Mouse (Mus musculus): ENCODE data around the gene Rab9b. TPM values are rescaled to one million over a fixed set of nuclear protein-coding genes. Genes with fewer than 3 reads are reported as not detected.

Gene Rab9b
- 0.14 and 0.32 TPM in 2 replicates for polyA plus RNA-seq (2014; fragmentation: Nextera tagmentation; extraction: Ambion mirVana)

DNA sequence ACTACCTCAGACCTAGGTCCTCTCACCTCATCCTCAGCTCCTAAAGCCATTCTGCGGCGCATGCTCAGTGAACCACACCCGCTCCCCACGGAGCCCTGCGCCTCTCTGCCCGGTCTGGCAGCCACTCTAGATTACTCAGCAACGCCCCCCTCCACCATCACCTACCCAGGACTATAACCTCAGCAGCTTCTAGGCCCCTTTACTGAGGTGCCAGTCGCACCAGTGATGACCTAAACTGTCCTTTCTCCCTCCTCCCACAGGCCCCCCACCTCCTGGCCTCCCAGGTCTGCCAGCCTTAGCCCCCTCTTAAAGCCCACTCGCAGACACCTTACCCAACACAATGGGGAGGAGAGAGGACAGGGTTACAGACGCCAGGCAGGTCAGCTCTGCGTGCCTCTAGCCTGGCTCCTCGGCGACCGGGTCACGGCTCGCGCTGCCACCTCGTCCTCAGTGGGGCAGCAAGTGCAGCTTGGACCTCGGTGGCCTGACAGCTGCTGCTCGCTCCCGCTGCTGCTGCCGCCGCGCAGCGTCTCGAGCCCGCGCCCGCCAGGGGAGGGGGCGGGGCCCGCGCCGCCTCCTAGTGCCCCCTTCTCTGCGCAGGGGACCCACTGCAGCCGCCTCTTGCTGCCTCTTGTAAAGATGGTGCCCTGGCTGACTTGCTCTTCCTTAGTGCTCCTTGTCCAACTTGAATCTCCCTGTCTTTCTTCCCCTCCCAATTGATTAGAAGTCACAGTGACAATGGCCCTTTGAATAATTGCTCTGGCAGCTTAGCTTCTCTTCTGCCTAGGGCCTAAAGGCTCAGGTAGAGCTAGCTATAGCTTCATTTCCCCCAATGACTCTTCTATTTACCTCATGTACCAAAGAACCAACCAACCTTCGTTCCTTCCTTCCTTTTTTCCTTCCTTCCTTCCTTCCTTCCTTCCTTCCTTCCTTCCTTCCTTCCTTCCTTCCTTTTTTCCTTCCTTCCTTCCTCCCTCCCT lies at the start of gene Rab9b:
Gene Rab9b, minus strand, starts transcription at position 695 of the 980 bp plus-strand sequence.
- H3K4me2 ChIP-seq = peak within 1 kb of the TSS; percentile 62
- 16% methylated on average over 21 of the region's 36 CpGs for WGBS (ENCODE audit: insufficient replicate concordance)
- H3K9ac ChIP-seq (ENCODE audit: low read depth, low read length) = no peak within 1 kb of the TSS
- no peak; the same call in 1 of the 2 replicates for ATAC-seq (replicated peaks; ENCODE audit: insufficient number of reproducible peaks, low FRiP score, low TSS enrichment)
- H3K9me3 ChIP-seq (replicated peaks; ENCODE audit: control insufficient read depth, low read length) = no peaks in the 10 kb centered on the region
- no peaks in the 10 kb centered on the region for H3K36me3 ChIP-seq (ENCODE audit: control insufficient read depth, insufficient read depth, low read length)
- H3K27ac ChIP-seq (ENCODE audit: low read depth, low read length) = no peak within 1 kb of the TSS
- H3K4me1 ChIP-seq (ENCODE audit: control insufficient read depth, insufficient read depth, low read length) = no peaks in the 10 kb centered on the region
- H3K4me3 ChIP-seq (ENCODE audit: low read depth, low read length) = peak within 1 kb of the TSS; percentile 43
- no peaks in the 10 kb centered on the region for H3K27me3 ChIP-seq (ENCODE audit: control insufficient read depth, insufficient read depth, low read length)

DNA sequence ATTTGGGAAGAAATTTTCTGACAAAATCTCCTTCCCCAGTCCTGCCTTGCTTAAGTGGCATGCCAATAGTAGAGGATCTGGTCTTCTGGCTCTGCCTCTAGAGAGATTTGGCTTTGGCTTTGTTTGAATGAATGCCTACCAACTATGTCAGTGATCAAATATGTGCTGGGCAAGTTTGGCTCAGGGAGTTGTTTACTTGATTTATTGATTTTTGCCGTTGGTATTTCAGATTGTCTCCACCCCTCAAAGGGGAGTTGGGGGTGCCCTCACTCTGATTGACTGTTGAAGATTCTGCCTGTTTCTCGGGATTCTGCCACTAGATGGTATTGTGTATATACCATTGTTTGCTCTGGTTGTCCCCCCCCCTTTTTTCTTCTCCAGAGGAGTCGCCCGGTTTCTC lies 35.8 kb upstream of the Rab9b start:
- no peaks in the 10 kb centered on the region for H3K9me3 ChIP-seq (replicated peaks; ENCODE audit: control insufficient read depth, low read length)
- WGBS (ENCODE audit: insufficient replicate concordance) = 41% methylated on average over 4 of the region's 4 CpGs
- H3K27me3 ChIP-seq (ENCODE audit: control insufficient read depth, insufficient read depth, low read length) = no peaks in the 10 kb centered on the region

DNA sequence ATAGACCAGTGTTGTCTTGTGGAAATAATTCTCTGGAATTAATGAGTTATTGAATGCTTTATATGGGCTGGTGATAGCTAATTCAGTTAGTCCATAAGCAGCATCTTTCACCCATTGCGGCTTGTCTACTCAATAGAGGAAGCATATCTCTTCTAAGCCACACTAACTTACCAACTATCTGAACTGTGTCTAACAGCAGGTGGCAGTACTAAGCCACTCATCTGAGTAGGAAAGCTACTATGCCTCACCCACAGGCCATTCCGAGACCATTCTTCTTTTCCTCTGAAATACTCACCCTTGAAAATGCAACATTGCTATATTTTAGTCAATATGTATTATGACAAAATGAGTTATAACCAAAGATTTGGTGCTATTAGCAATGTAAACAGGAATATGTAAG lies 27.2 kb upstream of the Rab9b start:
- H3K4me2 ChIP-seq = no peak overlapping the region
- no peaks in the 10 kb centered on the region for H3K4me1 ChIP-seq (ENCODE audit: control insufficient read depth, insufficient read depth, low read length)
- no peak overlapping the region for H3K9ac ChIP-seq (ENCODE audit: low read depth, low read length)
- no peaks in the 10 kb centered on the region for H3K27me3 ChIP-seq (ENCODE audit: control insufficient read depth, insufficient read depth, low read length)
- no peak overlapping the region for H3K27ac ChIP-seq (ENCODE audit: low read depth, low read length)
- H3K36me3 ChIP-seq (ENCODE audit: control insufficient read depth, insufficient read depth, low read length) = no peaks in the 10 kb centered on the region
- WGBS (ENCODE audit: insufficient replicate concordance) = 57% methylated on average over 2 of the region's 2 CpGs
- H3K4me3 ChIP-seq (ENCODE audit: low read depth, low read length) = no peak overlapping the region
- ATAC-seq (replicated peaks; ENCODE audit: insufficient number of reproducible peaks, low FRiP score, low TSS enrichment) = no peak
- no peaks in the 10 kb centered on the region for H3K9me3 ChIP-seq (replicated peaks; ENCODE audit: control insufficient read depth, low read length)

More for the DNA sequence above, 35.8 kb upstream of the Rab9b start:
- no peak overlapping the region for H3K9ac ChIP-seq (ENCODE audit: low read depth, low read length)
- no peaks in the 10 kb centered on the region for H3K4me1 ChIP-seq (ENCODE audit: control insufficient read depth, insufficient read depth, low read length)
- ATAC-seq (replicated peaks; ENCODE audit: insufficient number of reproducible peaks, low FRiP score, low TSS enrichment) = no peak
- no peak overlapping the region for H3K4me3 ChIP-seq (ENCODE audit: low read depth, low read length)
- no peaks in the 10 kb centered on the region for H3K36me3 ChIP-seq (ENCODE audit: control insufficient read depth, insufficient read depth, low read length)
- H3K4me2 ChIP-seq = no peak overlapping the region
- H3K27ac ChIP-seq (ENCODE audit: low read depth, low read length) = no peak overlapping the region

DNA sequence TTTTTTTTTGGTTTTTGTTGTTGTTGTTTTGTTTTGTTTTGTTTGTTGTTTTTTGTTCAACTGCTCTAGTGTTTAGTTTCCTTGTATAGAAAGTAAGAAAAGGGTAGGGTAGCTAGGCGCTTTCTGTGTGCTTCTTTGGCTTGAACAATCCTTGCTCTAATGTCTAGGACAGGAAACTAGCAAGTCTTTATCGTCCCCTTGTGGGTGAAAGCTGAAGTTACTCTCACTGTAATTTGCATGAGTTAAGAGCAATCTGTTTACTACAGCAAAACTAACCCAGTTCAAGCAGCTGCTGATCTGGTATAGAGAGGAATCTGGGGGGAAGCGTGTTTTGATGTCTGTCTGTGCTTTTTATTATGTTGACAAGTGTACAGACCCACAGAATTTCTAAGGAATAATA lies 18.3 kb downstream of the Rab9b start:
- H3K9ac ChIP-seq (ENCODE audit: low read depth, low read length) = no peak overlapping the region
- H3K4me3 ChIP-seq (ENCODE audit: low read depth, low read length) = no peak overlapping the region
- no peaks in the 10 kb centered on the region for H3K36me3 ChIP-seq (ENCODE audit: control insufficient read depth, insufficient read depth, low read length)
- no peak for ATAC-seq (replicated peaks; ENCODE audit: insufficient number of reproducible peaks, low FRiP score, low TSS enrichment)
- WGBS (ENCODE audit: insufficient replicate concordance) = 40% methylated on average over 3 of the region's 3 CpGs
- H3K27me3 ChIP-seq (ENCODE audit: control insufficient read depth, insufficient read depth, low read length) = no peaks in the 10 kb centered on the region
- H3K4me2 ChIP-seq = no peak overlapping the region
- no peaks in the 10 kb centered on the region for H3K4me1 ChIP-seq (ENCODE audit: control insufficient read depth, insufficient read depth, low read length)
- no peaks in the 10 kb centered on the region for H3K9me3 ChIP-seq (replicated peaks; ENCODE audit: control insufficient read depth, low read length)
- H3K27ac ChIP-seq (ENCODE audit: low read depth, low read length) = no peak overlapping the region

GRCm38 (mm10) chrX:136828610-136829009 lies 39.9 kb downstream of the Rab9b start:
- no peaks in the 10 kb centered on the region for H3K36me3 ChIP-seq (ENCODE audit: control insufficient read depth, insufficient read depth, low read length)
- H3K27ac ChIP-seq (ENCODE audit: low read depth, low read length) = no peak overlapping the region
- H3K9me3 ChIP-seq (replicated peaks; ENCODE audit: control insufficient read depth, low read length) = no peaks in the 10 kb centered on the region
- no peak overlapping the region for H3K4me3 ChIP-seq (ENCODE audit: low read depth, low read length)
- no peak for ATAC-seq (replicated peaks; ENCODE audit: insufficient number of reproducible peaks, low FRiP score, low TSS enrichment)
- H3K4me2 ChIP-seq = no peak overlapping the region
- no peaks in the 10 kb centered on the region for H3K27me3 ChIP-seq (ENCODE audit: control insufficient read depth, insufficient read depth, low read length)
- H3K9ac ChIP-seq (ENCODE audit: low read depth, low read length) = no peak overlapping the region
- no peaks in the 10 kb centered on the region for H3K4me1 ChIP-seq (ENCODE audit: control insufficient read depth, insufficient read depth, low read length)

DNA sequence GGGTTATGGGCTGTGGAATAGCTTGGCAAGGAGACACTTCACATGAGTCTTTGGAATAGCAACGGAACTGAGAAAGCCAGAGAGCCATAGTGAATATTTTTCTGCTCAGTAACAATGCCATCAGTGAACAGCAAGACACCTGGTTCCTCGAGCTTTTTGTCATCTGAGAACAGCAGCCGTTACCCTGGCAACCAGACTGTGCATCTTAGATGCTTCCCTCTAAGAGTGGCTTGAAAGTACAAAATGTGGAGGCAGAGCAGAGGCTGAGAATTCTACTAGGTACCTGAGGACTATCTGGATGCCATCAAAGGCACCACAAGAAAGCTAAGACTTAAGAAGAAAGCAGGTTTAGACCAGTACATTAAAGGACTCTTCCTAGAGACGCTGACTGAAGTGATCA lies 43.5 kb downstream of the Rab9b start:
- no peak for ATAC-seq (replicated peaks; ENCODE audit: insufficient number of reproducible peaks, low FRiP score, low TSS enrichment)
- Histone ChIP-seq H3K27me3 (ENCODE audit: control insufficient read depth, insufficient read depth, low read length) (no peaks in the 10 kb centered on the region), H3K4me1 (ENCODE audit: control insufficient read depth, insufficient read depth, low read length) (no peaks in the 10 kb centered on the region), H3K9me3 (replicated peaks; ENCODE audit: control insufficient read depth, low read length) (no peaks in the 10 kb centered on the region), H3K4me2 (no peak overlapping the region), H3K36me3 (ENCODE audit: control insufficient read depth, insufficient read depth, low read length) (no peaks in the 10 kb centered on the region), H3K27ac (ENCODE audit: low read depth, low read length) (no peak overlapping the region), H3K4me3 (ENCODE audit: low read depth, low read length) (no peak overlapping the region), H3K9ac (ENCODE audit: low read depth, low read length) (no peak overlapping the region)
- 59% methylated on average over 4 of the region's 4 CpGs for WGBS (ENCODE audit: insufficient replicate concordance)

GRCm38 (mm10) chrX:136822371-136822770 lies 46.2 kb downstream of the Rab9b start, which contains the start of gene Plp1:
Gene Plp1, plus strand, starts transcription at chrX:136822671.
- Histone ChIP-seq H3K9me3 (replicated peaks; ENCODE audit: control insufficient read depth, low read length) (no peaks in the 10 kb centered on the region), H3K36me3 (ENCODE audit: control insufficient read depth, insufficient read depth, low read length) (no peaks in the 10 kb centered on the region), H3K4me2 (no peak within 1 kb of the TSS), H3K27ac (ENCODE audit: low read depth, low read length) (no peak within 1 kb of the TSS), H3K4me1 (ENCODE audit: control insufficient read depth, insufficient read depth, low read length) (no peaks in the 10 kb centered on the region), H3K27me3 (ENCODE audit: control insufficient read depth, insufficient read depth, low read length) (no peaks in the 10 kb centered on the region; the same call in 1 of the 2 replicates), H3K4me3 (ENCODE audit: low read depth, low read length) (no peak within 1 kb of the TSS), H3K9ac (ENCODE audit: low read depth, low read length) (no peak within 1 kb of the TSS)
- 38% methylated on average over 1 of the region's 1 CpGs for WGBS (ENCODE audit: insufficient replicate concordance)
- ATAC-seq (replicated peaks; ENCODE audit: insufficient number of reproducible peaks, low FRiP score, low TSS enrichment) = no peak

DNA sequence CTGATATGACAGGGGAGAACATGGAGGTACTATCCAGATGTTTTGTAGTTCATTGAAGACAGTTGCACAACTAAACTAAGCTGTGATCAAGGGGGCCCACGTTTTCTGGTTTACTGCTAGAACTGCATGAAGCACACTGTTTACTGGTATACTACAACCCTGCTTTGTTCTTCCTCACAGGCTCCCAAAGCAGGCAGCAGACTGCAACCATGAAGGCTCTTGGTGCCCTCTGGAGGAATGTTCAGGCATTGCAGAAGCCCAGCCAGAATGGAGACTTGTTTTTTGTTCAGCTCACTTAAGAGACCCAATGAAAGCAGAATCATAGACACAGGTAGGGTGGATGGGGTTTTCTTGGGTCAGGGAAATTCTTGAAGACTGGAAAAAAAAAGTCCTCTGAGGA lies 48.3 kb downstream of the Rab9b start:
- Histone ChIP-seq H3K36me3 (ENCODE audit: control insufficient read depth, insufficient read depth, low read length) (no peaks in the 10 kb centered on the region), H3K27me3 (ENCODE audit: control insufficient read depth, insufficient read depth, low read length) (no peaks in the 10 kb centered on the region; the same call in 1 of the 2 replicates), H3K9ac (ENCODE audit: low read depth, low read length) (no peak overlapping the region), H3K27ac (ENCODE audit: low read depth, low read length) (no peak overlapping the region), H3K4me3 (ENCODE audit: low read depth, low read length) (no peak overlapping the region), H3K4me1 (ENCODE audit: control insufficient read depth, insufficient read depth, low read length) (no peaks in the 10 kb centered on the region), H3K4me2 (no peak overlapping the region), H3K9me3 (replicated peaks; ENCODE audit: control insufficient read depth, low read length) (no peaks in the 10 kb centered on the region)
- 20% methylated on average over 1 of the region's 1 CpGs for WGBS (ENCODE audit: insufficient replicate concordance)
- ATAC-seq (replicated peaks; ENCODE audit: insufficient number of reproducible peaks, low FRiP score, low TSS enrichment) = no peak

All from heart, embryonic 11.5 days (tissue).